Mouse (Mus musculus): ENCODE data around the gene Flvcr1.

GRCm38 (mm10) chr1:190974191-190974590, 51.8 kb downstream of the Flvcr1 start:
- TF ChIP-seq CTCF (IDR thresholded peaks at IDR 0.05; ENCODE audit: low read depth) (no peak), EP300 (IDR thresholded peaks at IDR 0.05; ENCODE audit: low read depth) (no peak)

All from liver, postnatal 0 days (tissue).